Mouse (Mus musculus) bone marrow macrophage, adult 2 months (primary cell): Measurements from ENCODE around the gene Cep170. TPM values are rescaled to one million over a fixed set of nuclear protein-coding genes. Genes with fewer than 3 reads are reported as not detected.

Experiments used
- H3K27ac ChIP-seq: 2 replicates; pipeline ENCODE4 v1.5.1; 2012; ENCODE audit warnings: low read depth, low read length; ENCODE audit not compliant: insufficient read depth
- H3K4me1 ChIP-seq: 2 replicates; pipeline ENCODE4 v1.6.1; 2012; ENCODE audit warnings: low read length; ENCODE audit not compliant: control insufficient read depth, insufficient read depth
- H3K4me3 ChIP-seq: 2 replicates; pipeline ENCODE4 v1.5.1; 2012; ENCODE audit warnings: mild to moderate bottlenecking, low read length, moderate library complexity; ENCODE audit not compliant: insufficient read depth
- CTCF ChIP-seq: IDR thresholded peaks from 2 replicates; pipeline ENCODE4 v1.5.1; 2012; ENCODE audit warnings: low read depth, mild to moderate bottlenecking, low read length, moderate library complexity
- POLR2A ChIP-seq: IDR thresholded peaks from 2 replicates; pipeline ENCODE4 v1.6.1; 2012; ENCODE audit warnings: mild to moderate bottlenecking, low read depth, low read length, borderline replicate concordance
- polyA plus RNA-seq: library from polyadenylated mRNA; stranded (reverse); fragments of >200 nt; gene quantifications from 2 replicates; pipeline ENCODE4 v1.2.4, GENCODE M21; 2012; ENCODE audit not compliant: missing spikeins, insufficient read depth, insufficient read length

Cep170 gene
- polyA plus RNA-seq, 1 experiment = 60.1 TPM

DNA sequence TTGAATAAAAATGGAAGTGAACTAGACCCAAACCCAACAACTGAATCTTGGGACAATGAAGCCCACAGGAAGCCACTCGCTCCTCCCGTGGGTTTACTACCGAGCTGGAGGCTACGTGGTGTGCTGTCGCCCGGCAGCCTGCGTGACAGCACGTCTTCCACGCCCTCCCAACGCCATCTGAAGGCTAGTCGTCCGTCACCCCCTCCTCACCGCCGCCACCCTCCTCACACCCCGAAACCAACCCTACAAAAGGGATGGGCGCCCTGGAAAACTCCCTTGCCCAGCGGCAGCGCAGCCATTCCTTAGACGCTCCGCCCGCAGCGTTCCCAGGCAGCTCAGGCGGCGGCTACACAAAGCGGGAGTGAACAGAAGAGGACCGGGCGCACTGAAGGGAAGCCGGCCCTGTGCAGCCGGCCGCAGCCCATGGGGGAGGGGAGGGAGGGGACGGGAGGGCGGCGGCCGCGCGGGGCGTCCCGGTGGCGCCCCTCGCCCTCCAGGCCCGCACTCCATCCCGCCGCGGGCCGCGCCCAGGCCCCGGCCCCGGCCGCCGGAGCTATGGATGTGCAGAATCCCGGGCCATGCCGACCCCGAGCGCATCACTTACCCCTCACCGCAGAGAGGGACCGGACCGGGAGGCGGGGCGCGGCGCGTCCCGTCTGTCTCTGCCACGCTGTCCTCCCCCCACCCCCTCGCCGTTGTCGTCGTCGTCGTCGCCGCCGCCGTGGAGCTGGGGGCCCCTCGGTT is 403 bp downstream of the Cep170 start:
- peaks cover 30% of the 10 kb centered on the region for H3K4me1 ChIP-seq
- TF ChIP-seq POLR2A (no peak), CTCF (no peak)
- H3K27ac ChIP-seq = peak overlapping the region; percentile 93
- H3K4me3 ChIP-seq = peak overlapping the region; percentile 74

DNA sequence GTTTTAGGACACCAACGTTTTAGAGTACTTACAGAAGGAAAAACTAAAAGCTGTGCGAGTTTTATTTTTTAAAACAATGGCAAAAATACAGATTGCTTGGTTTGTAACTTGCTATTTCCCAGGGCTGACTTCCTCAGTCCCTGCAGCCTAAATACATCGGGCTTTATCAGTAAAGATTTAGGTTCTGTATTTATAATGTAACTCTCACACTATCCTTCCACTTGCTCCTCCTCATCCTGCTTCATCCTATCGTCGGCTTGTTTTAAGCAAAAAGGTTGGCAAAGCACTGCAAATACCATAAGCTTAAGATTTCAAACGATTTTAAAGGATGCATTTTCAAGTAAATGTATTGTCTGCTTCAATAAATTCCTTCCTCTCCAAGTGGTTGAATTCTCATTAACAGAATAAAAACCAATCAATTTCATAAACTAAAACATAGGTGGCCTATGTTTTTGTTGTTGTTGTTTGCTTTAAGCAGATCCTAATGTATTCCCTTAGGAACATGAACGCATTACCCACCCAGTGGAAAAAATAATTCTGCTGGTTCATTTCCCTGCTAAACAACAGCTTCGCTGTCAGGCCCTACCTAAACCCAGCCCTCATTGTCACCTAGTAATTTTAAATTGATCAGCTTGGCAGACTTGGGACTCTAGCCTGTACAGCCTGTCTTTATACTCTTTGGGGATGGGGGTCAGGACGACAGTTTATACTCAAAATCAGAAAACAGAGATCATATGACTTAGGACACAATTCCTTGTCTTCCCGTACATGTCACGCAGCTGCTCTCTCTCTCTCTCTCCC is 1.2 kb downstream of the Cep170 start:
- Histone ChIP-seq H3K4me1 (peaks cover 24% of the 10 kb centered on the region), H3K4me3 (peak overlapping the region; percentile 74), H3K27ac (peak overlapping the region; percentile 93)
- TF ChIP-seq CTCF (no peak), POLR2A (no peak)

DNA sequence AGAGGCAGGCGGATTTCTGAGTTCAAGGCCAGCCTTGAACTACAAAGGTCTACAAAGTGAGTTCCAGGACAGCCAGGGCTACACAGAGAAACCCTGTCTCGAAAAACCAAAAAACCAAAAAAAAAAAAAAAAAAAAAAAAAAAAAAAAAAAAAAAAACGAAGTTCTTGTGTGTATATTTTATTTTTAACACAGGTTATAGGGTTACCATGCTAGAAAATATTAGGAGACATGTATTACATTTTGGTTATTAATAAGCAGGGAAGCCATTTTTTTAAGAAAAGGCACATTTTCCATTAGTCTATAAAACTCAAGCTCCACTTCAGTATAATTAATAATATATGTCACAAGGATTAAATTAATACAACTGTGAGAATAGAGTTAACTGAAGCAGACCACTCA is 2.0 kb downstream of the Cep170 start:
- peak overlapping the region; percentile 93 for H3K27ac ChIP-seq
- no peak for TF ChIP-seq POLR2A
- peaks cover 23% of the 10 kb centered on the region for H3K4me1 ChIP-seq
- peak overlapping the region; percentile 74 for H3K4me3 ChIP-seq

DNA sequence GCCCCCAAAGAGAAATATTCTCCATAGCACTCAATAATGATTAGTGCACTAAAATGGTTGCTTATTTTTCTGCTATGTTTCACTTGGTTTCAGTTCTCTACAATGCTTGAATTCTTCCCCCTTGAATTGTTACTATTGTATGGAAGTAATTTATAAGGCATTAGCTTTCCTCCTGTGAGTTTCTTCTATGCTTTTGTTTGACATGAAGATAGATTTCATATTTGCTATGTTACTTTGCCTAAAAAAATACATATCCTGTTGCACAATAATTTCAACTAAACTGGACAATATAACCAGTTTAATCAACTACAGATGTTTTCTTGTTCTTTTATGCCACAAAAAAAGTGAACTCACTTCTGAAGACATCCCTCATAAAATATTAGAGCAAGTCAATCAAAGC is 3.7 kb downstream of the Cep170 start:
- Histone ChIP-seq H3K4me1 (peaks cover 23% of the 10 kb centered on the region), H3K27ac (no peak overlapping the region), H3K4me3 (no peak overlapping the region)
- TF ChIP-seq CTCF (no peak), POLR2A (no peak)

DNA sequence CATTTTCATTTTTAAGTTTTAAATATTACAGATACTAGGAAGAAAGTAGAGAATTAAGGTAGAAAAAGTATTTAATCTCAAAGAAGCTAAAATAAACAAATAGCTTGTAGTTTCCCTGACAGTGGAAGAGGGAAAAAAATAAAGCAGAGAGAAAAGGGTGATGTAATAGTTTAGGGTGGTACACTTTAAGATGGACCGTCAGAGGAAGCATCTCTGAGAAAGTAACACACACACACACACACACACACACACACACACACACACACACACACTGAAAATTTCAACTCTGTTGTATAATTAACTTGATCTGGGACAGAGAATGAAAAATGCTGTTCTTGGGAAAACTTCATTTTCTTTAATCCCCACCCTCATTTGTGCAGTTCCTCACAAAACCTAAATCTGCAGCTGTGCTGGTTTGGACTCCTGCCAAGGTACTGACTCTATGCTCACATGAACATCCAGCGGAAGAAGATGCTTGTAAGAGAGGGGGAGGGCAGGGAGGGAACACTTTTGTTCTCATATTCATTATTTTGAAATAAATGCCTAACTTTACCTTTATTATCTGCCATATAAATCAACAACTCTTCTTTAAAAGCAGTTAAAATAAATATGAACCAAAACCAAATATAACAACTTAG is 13.0 kb downstream of the Cep170 start:
- Histone ChIP-seq H3K4me1 (peaks cover 23% of the 10 kb centered on the region), H3K4me3 (peak overlapping the region; percentile 37; the same call in 1 of the 2 replicates), H3K27ac (peak overlapping the region; percentile 78)
- TF ChIP-seq POLR2A = no peak
- TF ChIP-seq CTCF = no peak

DNA sequence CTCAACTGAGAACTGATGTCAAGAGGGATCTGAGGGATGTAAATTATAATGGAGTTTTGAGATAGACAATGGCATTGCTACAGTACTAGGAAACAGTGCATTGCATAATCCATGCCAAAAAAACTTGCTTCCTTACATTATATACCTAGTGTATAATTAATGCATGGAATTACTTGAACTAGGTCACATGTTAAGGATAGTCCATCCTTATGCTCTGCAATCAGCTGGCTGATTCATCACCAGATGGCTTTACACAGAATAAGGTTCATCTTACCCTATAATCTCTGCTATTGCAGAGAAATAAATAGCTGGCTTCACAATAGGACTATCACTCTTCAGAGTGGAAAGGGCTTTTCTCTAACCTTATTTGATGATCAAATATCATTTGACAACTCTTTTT is 15.2 kb downstream of the Cep170 start:
- TF ChIP-seq CTCF (no peak), POLR2A (no peak)
- no peak overlapping the region for H3K27ac ChIP-seq
- peaks cover 32% of the 10 kb centered on the region for H3K4me1 ChIP-seq
- H3K4me3 ChIP-seq = no peak overlapping the region

DNA sequence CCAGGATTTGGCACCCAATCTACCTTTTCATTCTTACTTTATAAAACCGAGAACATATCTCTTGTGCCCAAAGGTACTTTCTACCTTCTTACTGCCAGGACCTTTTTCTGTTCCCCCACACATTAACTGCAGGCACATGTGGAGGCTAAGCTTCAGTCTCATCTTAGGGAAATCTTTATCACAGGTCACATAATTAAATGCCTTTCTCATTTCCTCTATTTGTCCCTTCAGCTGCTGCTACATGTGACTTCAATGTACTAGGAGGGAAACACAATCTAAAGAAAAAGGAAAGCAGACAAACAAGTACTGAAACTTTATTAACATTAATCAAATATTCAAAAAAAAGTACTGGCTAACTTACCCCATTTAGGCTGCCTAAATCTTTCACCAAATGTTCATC is 21.7 kb downstream of the Cep170 start:
- H3K4me3 ChIP-seq = no peak overlapping the region
- TF ChIP-seq POLR2A (no peak), CTCF (no peak)
- peak overlapping the region; percentile 22; the same call in 1 of the 2 replicates for H3K27ac ChIP-seq
- peaks cover 18% of the 10 kb centered on the region for H3K4me1 ChIP-seq

DNA sequence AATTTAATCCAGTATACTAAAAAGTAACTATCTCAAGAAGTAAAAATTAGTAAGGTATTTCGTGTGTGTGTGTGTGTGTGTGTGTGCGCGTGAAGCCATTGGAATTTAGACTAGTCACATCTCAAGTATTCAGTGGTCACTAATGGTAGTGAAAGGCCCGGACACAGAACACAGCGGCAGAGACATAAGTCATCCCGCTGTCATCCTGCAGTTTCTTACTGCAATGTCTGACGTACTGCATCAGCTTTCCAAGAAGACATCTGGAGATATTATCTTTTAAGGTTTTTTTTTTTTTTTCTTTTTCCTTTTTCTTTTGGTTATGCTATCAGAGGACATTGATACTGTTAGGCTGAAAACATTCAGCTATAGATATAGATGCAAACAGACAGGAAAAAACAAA is 24.5 kb downstream of the Cep170 start:
- TF ChIP-seq POLR2A = no peak
- no peak for TF ChIP-seq CTCF
- no peak overlapping the region for H3K4me3 ChIP-seq
- H3K27ac ChIP-seq = no peak overlapping the region
- peaks cover 9% of the 10 kb centered on the region; the same call in 1 of the 2 replicates for H3K4me1 ChIP-seq

DNA sequence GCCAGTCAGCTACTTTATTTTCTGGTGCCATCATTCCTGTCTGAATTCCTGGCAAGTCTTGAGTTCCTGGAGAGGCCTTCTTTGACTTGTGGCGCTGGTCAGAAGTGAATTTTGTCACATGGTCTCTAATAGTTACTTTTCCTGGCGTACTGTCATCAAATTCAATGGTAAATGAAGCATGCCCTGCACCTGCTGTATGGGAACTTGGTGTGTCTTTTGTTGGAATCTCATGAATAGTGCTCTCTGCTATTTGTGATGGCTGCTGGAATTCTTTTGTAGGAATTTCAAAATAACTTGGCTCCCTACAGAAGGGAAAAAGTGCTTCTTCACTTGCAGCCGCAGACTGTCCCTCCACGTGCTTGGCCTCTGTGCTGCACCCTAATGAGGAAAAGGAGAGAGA is 39.3 kb downstream of the Cep170 start:
- no peaks in the 10 kb centered on the region for H3K4me1 ChIP-seq
- H3K27ac ChIP-seq = no peak overlapping the region
- no peak overlapping the region for H3K4me3 ChIP-seq
- no peak for TF ChIP-seq POLR2A
- TF ChIP-seq CTCF = no peak

DNA sequence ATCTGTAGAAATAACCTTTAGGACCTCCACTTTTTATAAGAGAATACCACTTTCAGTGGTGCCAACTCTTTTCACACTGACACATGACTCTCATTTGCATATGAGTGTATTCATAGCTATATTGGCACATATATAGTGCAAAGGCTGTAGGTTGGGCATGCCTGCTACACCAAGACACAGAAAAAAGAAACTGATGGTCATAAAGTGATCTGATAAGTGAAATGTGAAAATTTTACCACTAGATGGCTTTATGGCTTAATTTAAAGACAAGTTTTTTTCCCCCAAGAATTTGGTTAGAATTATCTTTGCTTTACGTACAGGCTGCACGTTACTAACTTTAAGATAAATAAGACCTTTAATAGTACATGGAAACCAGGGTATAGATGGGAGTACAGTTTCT is 51.6 kb downstream of the Cep170 start:
- Histone ChIP-seq H3K27ac (no peak overlapping the region), H3K4me3 (no peak overlapping the region), H3K4me1 (no peaks in the 10 kb centered on the region)
- TF ChIP-seq CTCF (no peak), POLR2A (no peak)
